Mouse (Mus musculus): ENCODE data around the gene Eya4. TPM values are rescaled to one million over a fixed set of nuclear protein-coding genes. Genes with fewer than 3 reads are reported as not detected.

Gene Eya4
- polyA plus RNA-seq, 1 experiment from 2014 or later: 1.7 TPM

- no peak overlapping the region for H3K4me2 ChIP-seq
- H3K36me3 ChIP-seq (ENCODE audit: poor library complexity, severe bottlenecking): no peaks in the 10 kb centered on the region
- H3K4me3 ChIP-seq: no peak overlapping the region
- H3K9ac ChIP-seq: no peak overlapping the region
- no peaks in the 10 kb centered on the region for H3K27me3 ChIP-seq
- no peaks in the 10 kb centered on the region for H3K9me3 ChIP-seq (replicated peaks)
- H3K4me1 ChIP-seq: peaks cover 17% of the 10 kb centered on the region
- no peak for ATAC-seq
- H3K27ac ChIP-seq: no peak overlapping the region
- WGBS: 4% methylated on average over 6 of the region's 6 CpGs
These were observed 171.3 kb downstream of the Eya4 start for GRCm38 (mm10) chr10:23179285-23179684.

GRCm38 (mm10) chr10:23177347-23178046, 173.1 kb downstream of the Eya4 start:
- WGBS: 71% methylated on average over 5 of the region's 5 CpGs
- no peaks in the 10 kb centered on the region for H3K9me3 ChIP-seq (replicated peaks)
- no peaks in the 10 kb centered on the region for H3K36me3 ChIP-seq (ENCODE audit: poor library complexity, severe bottlenecking)
- H3K4me3 ChIP-seq: no peak overlapping the region
- no peak for ATAC-seq
- no peak overlapping the region for H3K9ac ChIP-seq
- peaks cover 17% of the 10 kb centered on the region for H3K4me1 ChIP-seq
- no peak overlapping the region for H3K4me2 ChIP-seq
- no peak overlapping the region for H3K27ac ChIP-seq
- no peaks in the 10 kb centered on the region for H3K27me3 ChIP-seq

GRCm38 (mm10) chr10:23176666-23177346, 173.8 kb downstream of the Eya4 start:
- Histone ChIP-seq H3K9me3 (replicated peaks) (no peaks in the 10 kb centered on the region), H3K36me3 (ENCODE audit: poor library complexity, severe bottlenecking) (no peaks in the 10 kb centered on the region), H3K27me3 (no peaks in the 10 kb centered on the region), H3K4me2 (no peak overlapping the region), H3K4me1 (peaks cover 17% of the 10 kb centered on the region), H3K9ac (no peak overlapping the region), H3K27ac (no peak overlapping the region), H3K4me3 (no peak overlapping the region)
- no peak for ATAC-seq
- 74% methylated on average over 8 of the region's 8 CpGs for WGBS

- Histone ChIP-seq H3K4me3 (no peak overlapping the region), H3K9me3 (replicated peaks) (no peaks in the 10 kb centered on the region), H3K9ac (no peak overlapping the region), H3K27me3 (no peaks in the 10 kb centered on the region), H3K36me3 (ENCODE audit: poor library complexity, severe bottlenecking) (no peaks in the 10 kb centered on the region), H3K27ac (no peak overlapping the region), H3K4me1 (no peaks in the 10 kb centered on the region), H3K4me2 (no peak overlapping the region)
- ATAC-seq: no peak
- WGBS: 87% methylated on average over 7 of the region's 7 CpGs
These were observed 179.0 kb downstream of the Eya4 start for GRCm38 (mm10) chr10:23171541-23171940.

GRCm38 (mm10) chr10:23165089-23165642, 185.4 kb downstream of the Eya4 start:
- H3K9me3 ChIP-seq (replicated peaks): no peaks in the 10 kb centered on the region
- H3K27ac ChIP-seq: no peak overlapping the region
- H3K4me1 ChIP-seq: peaks cover 20% of the 10 kb centered on the region
- H3K27me3 ChIP-seq: no peaks in the 10 kb centered on the region
- 61% methylated on average over 7 of the region's 7 CpGs for WGBS
- H3K4me3 ChIP-seq: no peak overlapping the region
- H3K36me3 ChIP-seq (ENCODE audit: poor library complexity, severe bottlenecking): no peaks in the 10 kb centered on the region
- H3K9ac ChIP-seq: no peak overlapping the region
- ATAC-seq: peak; percentile 54
- no peak overlapping the region for H3K4me2 ChIP-seq

GRCm38 (mm10) chr10:23159844-23160243, 190.7 kb downstream of the Eya4 start:
- H3K9me3 ChIP-seq (replicated peaks): no peaks in the 10 kb centered on the region
- peak; percentile 84 for ATAC-seq
- peaks cover 14% of the 10 kb centered on the region; the same call in 1 of the 2 replicates for H3K4me1 ChIP-seq
- H3K4me3 ChIP-seq: no peak overlapping the region
- 51% methylated on average over 10 of the region's 10 CpGs for WGBS
- H3K4me2 ChIP-seq: no peak overlapping the region
- H3K27ac ChIP-seq: no peak overlapping the region
- no peak overlapping the region for H3K9ac ChIP-seq
- H3K36me3 ChIP-seq (ENCODE audit: poor library complexity, severe bottlenecking): no peaks in the 10 kb centered on the region
- no peaks in the 10 kb centered on the region for H3K27me3 ChIP-seq

GRCm38 (mm10) chr10:23159138-23159537, 191.4 kb downstream of the Eya4 start:
- Histone ChIP-seq H3K36me3 (ENCODE audit: poor library complexity, severe bottlenecking) (no peaks in the 10 kb centered on the region), H3K4me1 (peaks cover 11% of the 10 kb centered on the region; the same call in 1 of the 2 replicates), H3K4me3 (no peak overlapping the region), H3K9me3 (replicated peaks) (no peaks in the 10 kb centered on the region), H3K27ac (no peak overlapping the region), H3K4me2 (no peak overlapping the region), H3K27me3 (no peaks in the 10 kb centered on the region), H3K9ac (no peak overlapping the region)
- ATAC-seq: no peak
- 82% methylated on average over 11 of the region's 11 CpGs for WGBS

GRCm38 (mm10) chr10:23156866-23157625, 193.5 kb downstream of the Eya4 start:
- WGBS: 85% methylated on average over 18 of the region's 18 CpGs
- no peaks in the 10 kb centered on the region for H3K27me3 ChIP-seq
- no peak overlapping the region for H3K27ac ChIP-seq
- no peaks in the 10 kb centered on the region for H3K9me3 ChIP-seq (replicated peaks)
- H3K36me3 ChIP-seq (ENCODE audit: poor library complexity, severe bottlenecking): no peaks in the 10 kb centered on the region
- peaks cover 4% of the 10 kb centered on the region; the same call in 1 of the 2 replicates for H3K4me1 ChIP-seq
- no peak for ATAC-seq
- no peak overlapping the region for H3K4me2 ChIP-seq
- H3K9ac ChIP-seq: no peak overlapping the region
- H3K4me3 ChIP-seq: no peak overlapping the region

- Histone ChIP-seq H3K4me3 (no peak overlapping the region), H3K9ac (no peak overlapping the region), H3K27ac (no peak overlapping the region), H3K9me3 (replicated peaks) (no peaks in the 10 kb centered on the region), H3K36me3 (ENCODE audit: poor library complexity, severe bottlenecking) (no peaks in the 10 kb centered on the region; the same call in 1 of the 2 replicates), H3K4me1 (peaks cover 4% of the 10 kb centered on the region; the same call in 1 of the 2 replicates), H3K4me2 (no peak overlapping the region), H3K27me3 (no peaks in the 10 kb centered on the region)
- WGBS: 88% methylated on average over 3 of the region's 3 CpGs
- ATAC-seq: no peak
These were observed 200.2 kb downstream of the Eya4 start for GRCm38 (mm10) chr10:23150401-23150800.

GRCm38 (mm10) chr10:23144616-23145015, 206.0 kb downstream of the Eya4 start:
- no peak for ATAC-seq
- WGBS: 84% methylated on average over 2 of the region's 2 CpGs
- H3K4me3 ChIP-seq: no peak overlapping the region
- H3K4me2 ChIP-seq: no peak overlapping the region
- H3K9me3 ChIP-seq (replicated peaks): no peaks in the 10 kb centered on the region
- H3K27ac ChIP-seq: no peak overlapping the region
- peaks cover 4% of the 10 kb centered on the region; the same call in 1 of the 2 replicates for H3K4me1 ChIP-seq
- H3K36me3 ChIP-seq (ENCODE audit: poor library complexity, severe bottlenecking): no peaks in the 10 kb centered on the region
- no peak overlapping the region for H3K9ac ChIP-seq
- H3K27me3 ChIP-seq: no peaks in the 10 kb centered on the region

- Histone ChIP-seq H3K9ac (no peak overlapping the region), H3K4me3 (no peak overlapping the region), H3K36me3 (ENCODE audit: poor library complexity, severe bottlenecking) (no peaks in the 10 kb centered on the region), H3K27me3 (no peaks in the 10 kb centered on the region), H3K27ac (no peak overlapping the region), H3K4me2 (no peak overlapping the region), H3K4me1 (peaks cover 17% of the 10 kb centered on the region), H3K9me3 (replicated peaks) (no peaks in the 10 kb centered on the region)
- WGBS: 69% methylated on average over 1 of the region's 1 CpGs
- ATAC-seq: no peak
These were observed 222.6 kb downstream of the Eya4 start for GRCm38 (mm10) chr10:23127947-23128346.

- Histone ChIP-seq H3K27me3 (no peaks in the 10 kb centered on the region), H3K4me3 (no peak overlapping the region), H3K27ac (no peak overlapping the region), H3K36me3 (ENCODE audit: poor library complexity, severe bottlenecking) (no peaks in the 10 kb centered on the region), H3K4me1 (peaks cover 17% of the 10 kb centered on the region), H3K4me2 (no peak overlapping the region), H3K9ac (no peak overlapping the region), H3K9me3 (replicated peaks) (no peaks in the 10 kb centered on the region)
- peak; percentile 81 for ATAC-seq
- WGBS: 47% methylated on average over 1 of the region's 1 CpGs
These were observed 223.4 kb downstream of the Eya4 start for GRCm38 (mm10) chr10:23127151-23127550.

Measured in forebrain, embryonic 13.5 days (tissue).